Mouse (Mus musculus): Measurements from ENCODE around the gene Slc37a3. TPM values are rescaled to one million over a fixed set of nuclear protein-coding genes. Genes with fewer than 3 reads are reported as not detected.

Gene Slc37a3
- polyA plus RNA-seq, 2 experiments = 42.8 to 62.6 TPM

DNA sequence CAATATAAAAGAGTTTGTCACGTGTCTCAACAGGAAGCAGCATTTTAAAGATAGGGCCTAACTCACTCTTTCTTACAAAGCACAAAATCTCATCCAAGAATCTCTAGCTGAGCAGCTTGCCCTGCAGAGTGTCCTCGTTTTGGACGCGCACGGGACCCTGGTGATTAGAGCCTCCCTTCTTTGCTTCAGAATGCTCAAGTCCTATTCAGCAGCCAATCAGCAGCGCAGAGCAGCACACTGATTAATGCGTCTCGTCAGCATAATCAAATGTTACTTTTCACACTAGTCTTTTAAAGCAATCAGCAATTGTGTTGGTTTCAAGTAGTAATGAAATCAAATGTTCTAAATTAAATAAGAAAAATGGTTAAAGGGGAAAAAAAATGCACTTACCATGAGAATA lies 39.1 kb downstream of the Slc37a3 start:
- WGBS = 92% methylated on average over 8 of the region's 8 CpGs
- no peaks in the 10 kb centered on the region for H3K9me3 ChIP-seq (ENCODE audit: control insufficient read depth, low read length)
- DNase-seq (ENCODE audit: low spot score) (no peak), ATAC-seq (ENCODE audit: low FRiP score, low read depth) (no peak)
- H3K4me1 ChIP-seq (ENCODE audit: control insufficient read depth, insufficient read depth, low read length) = no peaks in the 10 kb centered on the region
- no peaks in the 10 kb centered on the region for H3K27me3 ChIP-seq (ENCODE audit: control insufficient read depth, insufficient read depth, low read length)
- TF ChIP-seq POLR2A (IDR thresholded peaks at IDR 0.05; ENCODE audit: borderline replicate concordance, extremely low read depth, insufficient read depth, insufficient read length) = no peak
- no peak overlapping the region for H3K4me2 ChIP-seq (replicated peaks; ENCODE audit: low read depth, low read length, severe bottlenecking)
- H3K27ac ChIP-seq (replicated peaks; ENCODE audit: low read depth, low read length) = no peak overlapping the region
- H3K36me3 ChIP-seq (ENCODE audit: control insufficient read depth, insufficient read depth, low read length) = peaks cover 75% of the 10 kb centered on the region
- H3K9ac ChIP-seq (ENCODE audit: low read depth, low read length, severe bottlenecking) = no peak overlapping the region
- no peak overlapping the region for H3K4me3 ChIP-seq (replicated peaks; ENCODE audit: low read length)

DNA sequence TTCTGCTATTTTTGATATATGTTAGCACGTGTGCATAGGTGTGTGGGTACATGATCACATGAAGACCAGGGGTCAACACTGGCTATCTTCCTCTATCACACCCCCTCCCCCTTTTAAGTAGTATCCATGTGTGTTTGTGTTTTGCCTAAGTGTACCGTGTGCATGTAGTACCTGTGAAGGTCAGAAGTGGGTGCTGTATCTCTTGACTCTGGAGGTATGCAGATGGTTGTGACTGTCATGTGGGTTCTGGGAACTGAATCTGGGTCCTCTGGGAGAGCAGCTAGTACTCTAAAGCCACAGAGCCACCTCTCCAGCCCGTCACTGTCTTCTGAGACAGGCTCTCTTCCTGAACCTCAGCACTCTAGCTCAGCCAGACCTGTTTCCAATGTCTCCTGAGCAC lies 42.6 kb downstream of the Slc37a3 start:
- no peak for TF ChIP-seq POLR2A (IDR thresholded peaks at IDR 0.05; ENCODE audit: borderline replicate concordance, extremely low read depth, insufficient read depth, insufficient read length)
- Histone ChIP-seq H3K36me3 (ENCODE audit: control insufficient read depth, insufficient read depth, low read length) (peaks cover 63% of the 10 kb centered on the region), H3K27me3 (ENCODE audit: control insufficient read depth, insufficient read depth, low read length) (no peaks in the 10 kb centered on the region), H3K4me1 (ENCODE audit: control insufficient read depth, insufficient read depth, low read length) (no peaks in the 10 kb centered on the region), H3K9ac (ENCODE audit: low read depth, low read length, severe bottlenecking) (no peak overlapping the region), H3K27ac (replicated peaks; ENCODE audit: low read depth, low read length) (no peak overlapping the region), H3K9me3 (ENCODE audit: control insufficient read depth, low read length) (no peaks in the 10 kb centered on the region), H3K4me2 (replicated peaks; ENCODE audit: low read depth, low read length, severe bottlenecking) (no peak overlapping the region), H3K4me3 (replicated peaks; ENCODE audit: low read length) (no peak overlapping the region)
- ATAC-seq (ENCODE audit: low FRiP score, low read depth) (no peak), DNase-seq (ENCODE audit: low spot score) (no peak)
- WGBS = 95% methylated on average over 3 of the region's 3 CpGs

DNA sequence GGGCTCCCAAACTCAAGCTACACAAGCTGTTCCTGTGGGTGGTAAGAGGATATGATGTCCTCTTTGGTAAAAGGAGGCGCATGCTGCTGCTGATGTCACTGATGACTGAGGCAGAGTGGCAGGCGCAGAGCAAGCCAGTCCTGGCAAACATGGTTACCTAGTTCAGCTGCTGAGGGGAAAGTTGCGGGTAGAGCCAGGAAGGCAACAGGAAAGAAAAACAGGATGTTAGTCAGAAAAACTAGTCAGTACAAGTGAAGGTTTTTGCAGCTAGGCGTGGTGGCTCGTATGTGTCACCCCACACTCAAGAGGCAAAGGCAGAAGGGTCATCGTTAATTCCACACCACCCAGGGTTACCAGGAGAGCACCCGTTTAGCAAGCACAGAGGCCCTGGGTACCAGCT lies 43.3 kb downstream of the Slc37a3 start:
- Histone ChIP-seq H3K4me2 (replicated peaks; ENCODE audit: low read depth, low read length, severe bottlenecking) (no peak overlapping the region), H3K36me3 (ENCODE audit: control insufficient read depth, insufficient read depth, low read length) (peaks cover 58% of the 10 kb centered on the region), H3K4me1 (ENCODE audit: control insufficient read depth, insufficient read depth, low read length) (no peaks in the 10 kb centered on the region), H3K9ac (ENCODE audit: low read depth, low read length, severe bottlenecking) (no peak overlapping the region), H3K4me3 (replicated peaks; ENCODE audit: low read length) (no peak overlapping the region), H3K9me3 (ENCODE audit: control insufficient read depth, low read length) (no peaks in the 10 kb centered on the region), H3K27ac (replicated peaks; ENCODE audit: low read depth, low read length) (no peak overlapping the region), H3K27me3 (ENCODE audit: control insufficient read depth, insufficient read depth, low read length) (no peaks in the 10 kb centered on the region)
- WGBS = 78% methylated on average over 7 of the region's 7 CpGs
- DNase-seq (ENCODE audit: low spot score) (no peak), ATAC-seq (ENCODE audit: low FRiP score, low read depth) (no peak)
- no peak for TF ChIP-seq POLR2A (IDR thresholded peaks at IDR 0.05; ENCODE audit: borderline replicate concordance, extremely low read depth, insufficient read depth, insufficient read length)

DNA sequence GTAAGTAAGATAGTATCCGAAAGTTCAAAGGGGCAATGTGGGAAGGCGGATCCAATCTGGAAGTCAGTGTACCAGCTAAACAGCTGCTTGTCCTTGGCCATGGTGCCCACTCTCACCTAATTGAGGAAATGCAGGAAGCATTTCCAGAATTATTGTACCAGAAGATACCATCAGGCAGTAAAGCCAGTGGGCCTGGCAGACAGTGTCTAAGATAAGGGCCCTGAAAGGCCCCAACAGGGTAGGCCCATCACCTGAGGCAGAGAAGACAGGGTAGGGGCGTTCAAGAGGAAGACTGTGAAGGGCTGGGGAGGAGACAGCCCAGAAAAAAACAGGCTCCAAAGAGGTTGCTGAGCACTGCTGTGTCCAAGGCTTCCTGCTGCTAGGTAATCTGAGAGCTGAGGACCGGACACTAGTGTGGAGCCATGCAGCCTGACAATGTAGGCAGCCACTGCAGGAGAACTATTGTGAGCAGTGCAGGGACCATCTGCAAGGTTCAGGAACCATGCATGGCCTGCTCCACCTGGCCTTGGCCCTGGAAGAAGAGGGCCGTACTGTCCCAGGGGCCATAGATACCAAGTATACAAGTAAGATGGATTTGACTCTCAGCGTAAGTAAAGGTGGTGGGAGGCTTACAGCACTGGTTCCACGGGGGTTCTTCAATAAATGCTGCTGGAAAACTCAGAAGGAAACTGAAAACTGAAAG lies 45.3 kb downstream of the Slc37a3 start:
- WGBS = 88% methylated on average over 7 of the region's 7 CpGs
- no peaks in the 10 kb centered on the region for H3K9me3 ChIP-seq (ENCODE audit: control insufficient read depth, low read length)

DNA sequence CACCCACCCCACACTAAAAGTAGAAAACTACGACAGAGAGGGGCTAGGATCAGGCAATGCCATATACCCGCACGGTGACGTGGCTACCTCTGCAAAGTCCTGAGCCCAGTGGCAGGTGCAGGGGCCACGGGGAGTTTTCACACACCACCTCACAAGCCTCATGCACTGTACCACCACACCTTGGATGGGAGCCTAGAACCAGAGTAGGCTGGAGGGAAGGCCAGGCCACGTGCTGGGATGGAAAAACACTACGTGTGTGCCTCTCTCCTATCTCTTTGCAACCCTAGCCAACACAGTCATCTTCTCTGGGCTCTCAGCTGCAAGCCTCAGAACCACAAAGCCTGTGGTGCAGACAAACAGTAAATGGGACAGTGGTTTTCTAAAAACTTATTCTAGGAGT lies 46.5 kb downstream of the Slc37a3 start:
- Histone ChIP-seq H3K9me3 (ENCODE audit: control insufficient read depth, low read length) (no peaks in the 10 kb centered on the region), H3K4me2 (replicated peaks; ENCODE audit: low read depth, low read length, severe bottlenecking) (no peak overlapping the region)
- WGBS = 97% methylated on average over 7 of the region's 7 CpGs

More for the DNA sequence above, 45.3 kb downstream of the Slc37a3 start:
- no peak for DNase-seq (ENCODE audit: low spot score)
- H3K27ac ChIP-seq (replicated peaks; ENCODE audit: low read depth, low read length) = no peak overlapping the region
- ATAC-seq (ENCODE audit: low FRiP score, low read depth) = no peak
- peaks cover 43% of the 10 kb centered on the region for H3K36me3 ChIP-seq (ENCODE audit: control insufficient read depth, insufficient read depth, low read length)
- no peak overlapping the region for H3K4me3 ChIP-seq (replicated peaks; ENCODE audit: low read length)
- no peaks in the 10 kb centered on the region for H3K27me3 ChIP-seq (ENCODE audit: control insufficient read depth, insufficient read depth, low read length)
- no peaks in the 10 kb centered on the region for H3K4me1 ChIP-seq (ENCODE audit: control insufficient read depth, insufficient read depth, low read length)
- no peak overlapping the region for H3K9ac ChIP-seq (ENCODE audit: low read depth, low read length, severe bottlenecking)
- TF ChIP-seq POLR2A (IDR thresholded peaks at IDR 0.05; ENCODE audit: borderline replicate concordance, extremely low read depth, insufficient read depth, insufficient read length) = no peak
- no peak overlapping the region for H3K4me2 ChIP-seq (replicated peaks; ENCODE audit: low read depth, low read length, severe bottlenecking)

More for the DNA sequence above, 46.5 kb downstream of the Slc37a3 start:
- Histone ChIP-seq H3K27ac (replicated peaks; ENCODE audit: low read depth, low read length) (no peak overlapping the region), H3K4me3 (replicated peaks; ENCODE audit: low read length) (no peak overlapping the region), H3K9ac (ENCODE audit: low read depth, low read length, severe bottlenecking) (no peak overlapping the region), H3K36me3 (ENCODE audit: control insufficient read depth, insufficient read depth, low read length) (peaks cover 39% of the 10 kb centered on the region), H3K4me1 (ENCODE audit: control insufficient read depth, insufficient read depth, low read length) (no peaks in the 10 kb centered on the region), H3K27me3 (ENCODE audit: control insufficient read depth, insufficient read depth, low read length) (no peaks in the 10 kb centered on the region)
- no peak for TF ChIP-seq POLR2A (IDR thresholded peaks at IDR 0.05; ENCODE audit: borderline replicate concordance, extremely low read depth, insufficient read depth, insufficient read length)
- ATAC-seq (ENCODE audit: low FRiP score, low read depth) (no peak), DNase-seq (ENCODE audit: low spot score) (no peak)
